Mouse (Mus musculus) CD4-positive, CD25-positive, alpha-beta regulatory T cell, adult 4 months (primary cell): ENCODE measurements around the gene Gm20914. TPM values are rescaled to one million over a fixed set of nuclear protein-coding genes. Genes with fewer than 3 reads are reported as not detected.
"Not testable (repeated sequence)": the region's sequence is repeated elsewhere in the genome, so short reads cannot be mapped to it uniquely, and the experiment has no call there.

Experiments
- ATAC-seq: one replicate; pipeline ENCODE4 v1.8.0; 2017
- polyA plus RNA-seq, 2 experiments: library from polyadenylated mRNA; unstranded; fragments of 100-300 nt; shearing (Covaris generic); gene quantifications; one replicate each; pipeline ENCODE4 v1.2.1; 2017

Gene Gm20914
- not detected for polyA plus RNA-seq

GRCm38 (mm10) chrY:5725678-5726077 lies at the start of gene Gm20914:
TSS of gene Gm20914 (plus strand) at chrY:5725978.
- not testable (repeated sequence) for ATAC-seq

Other genes starting within 250 kb of the Gm20914 start
- not detected for gene Gm21854, start 69.0 kb upstream of the Gm20914 start, polyA plus RNA-seq
- not detected for gene Gm28171, start 67.4 kb downstream of the Gm20914 start, polyA plus RNA-seq
- not detected for gene Gm21778, start 216.5 kb downstream of the Gm20914 start, polyA plus RNA-seq